ENCODE assay signal across 12 mouse cellular contexts in genomic region chr2:27183734-27184133, GRCm38 (mm10). TPM values are rescaled to one million over a fixed set of nuclear protein-coding genes. Genes with fewer than 3 reads are reported as not detected.
DNase-seq lines count a peak whose midpoint lies in the region; ATAC-seq lines count a peak whose summit lies in the region.
"Had no signal": no experiment of that assay in that cellular context is flagged by ENCODE, and none has a peak within 500 bp of the region (broad histone marks: within the 10 kb centered on the region; RNA-seq: fewer than 3 reads in every experiment).

No protein-coding gene starts in this region.

- WGBS in neural tube, embryonic 12.5 days: 39% methylated on average over 12 of the region's 12 CpGs

- H3K4me2 ChIP-seq in neural tube, embryonic 12.5 days (replicated peaks): no peak overlapping the region
- H3K4me2 ChIP-seq: liver, embryonic 13.5 days had no signal

- H3K36me3 ChIP-seq in neural tube, embryonic 12.5 days: no peaks in the 10 kb centered on the region
- H3K36me3 ChIP-seq: liver, embryonic 13.5 days had no signal

- H3K4me3 ChIP-seq in neural tube, embryonic 12.5 days: no peak overlapping the region
- H3K4me3 ChIP-seq: erythroblast, embryonic 14.5 days; liver, embryonic 13.5 days had no signal

- no peaks in the 10 kb centered on the region for H3K27me3 ChIP-seq in neural tube, embryonic 12.5 days (replicated peaks)
- H3K27me3 ChIP-seq: liver, embryonic 13.5 days; Patski had no signal

- peaks cover 18% of the 10 kb centered on the region for H3K4me1 ChIP-seq in neural tube, embryonic 12.5 days
- H3K4me1 ChIP-seq: liver, embryonic 13.5 days had no signal

- no peaks in the 10 kb centered on the region for H3K9me3 ChIP-seq in neural tube, embryonic 12.5 days
- H3K9me3 ChIP-seq: liver, embryonic 13.5 days had no signal

- peak; percentile 15 to 36 for DNase-seq in kidney, postnatal 4 days
- no peak for DNase-seq in kidney, postnatal 25 days
- DNase-seq in adrenal gland, postnatal 14 days: peak; percentile 61
- DNase-seq in forelimb bud, embryonic 11.5 days (ENCODE audit: low read depth, low spot score): peak; percentile 53
- DNase-seq in layer of hippocampus, postnatal 25 days (ENCODE audit: extremely low spot score in 1 of 2, low spot score in 1 of 2): no peak
- DNase-seq: gastrocnemius, postnatal 36 days; liver, embryonic 13.5 days had no signal

- ATAC-seq in neural tube, embryonic 12.5 days (ENCODE audit: low FRiP score, low read depth): peak; percentile 86
- ATAC-seq in erythroblast, adult 5-6 weeks (replicated peaks; ENCODE audit: low FRiP score, poor library complexity, severe bottlenecking): no peak
- ATAC-seq in granulocyte monocyte progenitor cell, adult 5-6 weeks (replicated peaks; ENCODE audit: poor library complexity, severe bottlenecking): no peak
- ATAC-seq: Patski had no signal

- 0 out of 2 replicates have a peak overlapping the region, but pooled peaks have one; percentile 15 for H3K27ac ChIP-seq in neural tube, embryonic 12.5 days
- H3K27ac ChIP-seq: liver, embryonic 13.5 days had no signal

- no peak overlapping the region for H3K9ac ChIP-seq in neural tube, embryonic 12.5 days
- H3K9ac ChIP-seq: liver, embryonic 13.5 days had no signal

RNA-seq across cellular contexts. Expression of gene Dbh, which starts 18.7 kb away (rescaled TPM):
- 334 and 392 TPM in 2 replicates for total RNA-seq in adrenal gland, postnatal 14 days (2021)
- polyA plus RNA-seq in neural tube, embryonic 12.5 days (2016; fragmentation: Nextera tagmentation; extraction: Ambion mirVana): 0.57 and 0.79 TPM in 2 replicates
- under 1 TPM; 0.54 TPM for total RNA-seq in layer of hippocampus, postnatal 25 days (2021)
- total RNA-seq in erythroblast, adult 5-6 weeks (2015; ENCODE audit: low replicate concordance): not detected in 2 replicates
- not detected in 2 replicates for total RNA-seq in erythroblast, adult 5-6 weeks (2017; ENCODE audit: low replicate concordance)
- not detected in 2 replicates for total RNA-seq in granulocyte monocyte progenitor cell, adult 5-6 weeks (2014; fragmentation: Nextera tagmentation)
- total RNA-seq in granulocyte monocyte progenitor cell, adult 5-6 weeks (2017): not detected in 2 replicates
- total RNA-seq: gastrocnemius, postnatal 36 days had no signal
- polyA plus RNA-seq: erythroblast, embryonic 14.5 days; Patski had no signal

RNA-seq across cellular contexts. Expression of gene Fam163b, which starts 41.4 kb away (rescaled TPM):
- 2.0 and 2.1 TPM in 2 replicates for total RNA-seq in adrenal gland, postnatal 14 days (2021)
- 0.74 and 0.80 TPM in 2 replicates for polyA plus RNA-seq in neural tube, embryonic 12.5 days (2016; fragmentation: Nextera tagmentation; extraction: Ambion mirVana)
- 100 to 1,000 TPM; 119 to 162 TPM for total RNA-seq in layer of hippocampus, postnatal 25 days (2021)
- total RNA-seq in erythroblast, adult 5-6 weeks (2015; ENCODE audit: low replicate concordance): not detected in 2 replicates
- not detected in 2 replicates for total RNA-seq in erythroblast, adult 5-6 weeks (2017; ENCODE audit: low replicate concordance)
- total RNA-seq in granulocyte monocyte progenitor cell, adult 5-6 weeks (2014; fragmentation: Nextera tagmentation): not detected in 2 replicates
- total RNA-seq in granulocyte monocyte progenitor cell, adult 5-6 weeks (2017): not detected in 2 replicates
- total RNA-seq: gastrocnemius, postnatal 36 days had no signal
- polyA plus RNA-seq: erythroblast, embryonic 14.5 days; Patski had no signal

Comparison
In these comparisons a context has a peak if more than half of its experiments do, and no peak if none do; other contexts are left out.
1. DNase-seq: peak in kidney, postnatal 4 days (2 of 2), adrenal gland, postnatal 14 days (single experiment) and forelimb bud, embryonic 11.5 days (single experiment); none in kidney, postnatal 25 days (0 of 2) and layer of hippocampus, postnatal 25 days (0 of 2).
2. RNA of gene Dbh, which starts 18.7 kb away (total RNA-seq): 334 to 392 TPM in adrenal gland, postnatal 14 days; 0.54 TPM in layer of hippocampus, postnatal 25 days, not detected in erythroblast, adult 5-6 weeks and not detected in granulocyte monocyte progenitor cell, adult 5-6 weeks; every median in the first group is over 100 times any median in the second.
3. RNA of gene Fam163b, which starts 41.4 kb away (total RNA-seq): 119 to 162 TPM in layer of hippocampus, postnatal 25 days; 2.0 to 2.1 TPM in adrenal gland, postnatal 14 days, not detected in erythroblast, adult 5-6 weeks and not detected in granulocyte monocyte progenitor cell, adult 5-6 weeks; every median in the first group is over 10 times any median in the second.